Mouse (Mus musculus): Measurements from ENCODE around the gene Vav3.

The Vav3 gene

GRCm38 (mm10) chr3:109707786-109708460, 367.5 kb downstream of the Vav3 start:
- peak; percentile 81 to 92 for DNase-seq

- no peak for DNase-seq
Measured at GRCm38 (mm10) chr3:109711751-109712150, 371.3 kb downstream of the Vav3 start.

GRCm38 (mm10) chr3:109714476-109714875, 374.0 kb downstream of the Vav3 start:
- DNase-seq, result no peak

GRCm38 (mm10) chr3:109721753-109722152, 381.3 kb downstream of the Vav3 start:
- no peak for DNase-seq

- DNase-seq, result no peak
Measured at GRCm38 (mm10) chr3:109726776-109727175, 386.3 kb downstream of the Vav3 start.

GRCm38 (mm10) chr3:109731592-109732230, 391.3 kb downstream of the Vav3 start:
- DNase-seq, result peak in 1 of 2 experiments; percentile 32

- peak; percentile 41 to 59 for DNase-seq
Measured at GRCm38 (mm10) chr3:109732327-109733182, 392.1 kb downstream of the Vav3 start.
